Mouse (Mus musculus) liver, embryonic 14.5 days (tissue): ENCODE results near the gene Podxl. TPM values are rescaled to one million over a fixed set of nuclear protein-coding genes. Genes with fewer than 3 reads are reported as not detected.
A peak's percentile ranks its signal among the peaks of the same experiment; 100 is the strongest.

Experiments
- ATAC-seq: fragments of 200-750 bp; cut with Nextera tagmentation; 2 replicates; pipeline ENCODE4 v1.8.0; 2017; ENCODE audit warnings: moderate number of reproducible peaks, mild to moderate bottlenecking, moderate library complexity; ENCODE audit not compliant: insufficient read depth
- DNase-seq, 3 experiments: peaks; one replicate each; pipeline ENCODE4 v3.0.0-alpha.2; 2012 to 2013; ENCODE audit warnings: low read depth in 3 of 3, low spot score in 3 of 3
- H3K27ac ChIP-seq: fragments of 300-500 bp; sonication (generic); 2 replicates; pipeline ENCODE4 v1.5.1; 2014; ENCODE audit warnings: moderate library complexity, mild to moderate bottlenecking, control low read depth, inconsistent platforms
- H3K27me3 ChIP-seq: fragments of 300-500 bp; sonication (generic); 2 replicates; pipeline ENCODE4 v1.6.1; 2014; ENCODE audit warnings: mild to moderate bottlenecking, low read length, moderate library complexity; ENCODE audit not compliant: control insufficient read depth, insufficient read depth
- H3K36me3 ChIP-seq: fragments of 300-500 bp; sonication (generic); replicated peaks from 2 replicates; pipeline ENCODE4 v1.6.1; 2014; ENCODE audit warnings: low read depth; ENCODE audit not compliant: control insufficient read depth, insufficient read depth
- H3K4me1 ChIP-seq, 2 experiments: fragments of 200-500 bp in 1 of 2; fragments of 300-500 bp in 1 of 2; sonication (generic) in 1 of 2; replicated peaks; 2 replicates each; pipeline ENCODE4 v1.6.1; 2012 to 2014; ENCODE audit warnings: antibody characterized with exemption in 1 of 2, inconsistent platforms in 1 of 2, low read length in 1 of 2; ENCODE audit not compliant: control insufficient read depth in 2 of 2, insufficient read depth in 2 of 2
- H3K4me2 ChIP-seq: fragments of 300-500 bp; sonication (generic); 2 replicates; pipeline ENCODE4 v1.6.1; 2014; ENCODE audit warnings: low read depth, mild to moderate bottlenecking, control low read depth, moderate library complexity
- H3K4me3 ChIP-seq, 2 experiments: fragments of 200-500 bp in 1 of 2; fragments of 300-500 bp in 1 of 2; sonication (generic) in 1 of 2; 2 replicates each; pipeline ENCODE4 v1.5.1; 2012 to 2014; ENCODE audit warnings: low read depth in 2 of 2, low read length in 2 of 2, mild to moderate bottlenecking in 2 of 2, control low read depth in 1 of 2, inconsistent platforms in 1 of 2, moderate library complexity in 1 of 2; ENCODE audit not compliant: insufficient read depth in 1 of 2
- H3K9ac ChIP-seq: fragments of 300-500 bp; sonication (generic); replicated peaks from 2 replicates; pipeline ENCODE4 v1.6.1; 2014; ENCODE audit warnings: mild to moderate bottlenecking, control low read depth, moderate library complexity
- H3K9me3 ChIP-seq: fragments of 300-500 bp; sonication (generic); 2 replicates; pipeline ENCODE4 v1.6.1; 2016; ENCODE audit warnings: low read length, mixed read lengths; ENCODE audit not compliant: control insufficient read depth
- CTCF ChIP-seq: IDR thresholded peaks from 2 replicates; pipeline ENCODE4 v1.5.1; 2016; ENCODE audit warnings: antibody characterized with exemption, low read depth, control low read depth
- EP300 ChIP-seq: IDR thresholded peaks from 2 replicates; pipeline ENCODE4 v1.6.1; 2016; ENCODE audit warnings: antibody characterized with exemption, low read depth
- WGBS: fragments of 180-500 bp; shearing (Covaris S2); extraction: QIAGEN DNeasy Blood & Tissue Kit; methylation state at CpG from one replicate; pipeline ENCODE4 v1.1.7; 2014; ENCODE audit not compliant: insufficient replicate concordance; 5-methylcytosine and 5-hydroxymethylcytosine counted together
- polyA plus RNA-seq, 2 experiments: library from polyadenylated mRNA; depleted of rRNA in 1 of 2; stranded (reverse) in 1 of 2; unstranded in 1 of 2; fragments of >200 nt; fragmentation: Nextera tagmentation in 1 of 2; extraction: Ambion mirVana in 1 of 2; gene quantifications; 2 replicates each; pipeline versions ENCODE4 v1.2.1 to v1.2.3; 2012 to 2014

Gene Podxl
- polyA plus RNA-seq, 2 experiments: 5.0 to 8.2 TPM

DNA sequence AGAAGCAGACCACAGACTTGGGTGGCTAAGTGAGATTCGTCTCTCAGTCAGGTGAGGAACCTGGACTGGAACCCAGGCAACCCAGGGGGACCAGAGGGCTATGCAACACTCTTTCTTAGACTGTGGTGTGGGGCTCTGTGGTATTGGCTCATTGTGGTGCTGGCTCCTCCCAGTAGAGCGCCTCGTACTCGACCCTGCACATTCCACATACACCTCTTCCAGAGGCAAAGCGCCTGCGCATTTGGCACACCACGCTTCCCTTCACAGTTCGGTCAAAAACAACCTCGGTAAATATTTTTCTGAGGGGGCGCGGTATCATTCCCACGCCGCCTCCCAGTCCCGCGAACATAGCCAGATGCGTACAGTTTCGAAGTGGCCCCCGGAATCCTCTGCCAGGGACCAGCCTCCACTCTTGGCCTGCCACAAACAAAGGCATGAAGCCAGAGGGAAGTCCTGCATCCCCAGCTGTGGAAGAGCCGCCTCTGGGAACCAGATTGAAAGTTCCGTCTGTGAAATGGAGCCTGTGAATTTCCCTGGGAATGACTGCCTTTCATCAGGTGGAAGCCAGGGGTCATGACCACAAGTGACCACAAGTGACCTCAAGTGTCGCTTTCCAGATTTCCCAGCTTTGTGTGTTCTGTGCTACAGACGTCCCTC lies 12.8 kb downstream of the Podxl start:
- no peak for ATAC-seq
- Histone ChIP-seq H3K9ac (no peak overlapping the region), H3K27ac (no peak overlapping the region), H3K9me3 (no peaks in the 10 kb centered on the region), H3K27me3 (no peaks in the 10 kb centered on the region), H3K4me2 (no peak overlapping the region), H3K4me1 (no peaks in the 10 kb centered on the region), H3K4me3 (no peak overlapping the region), H3K36me3 (no peaks in the 10 kb centered on the region)
- DNase-seq: no peak
- TF ChIP-seq EP300 (no peak), CTCF (no peak)
- WGBS: 79% methylated on average over 22 of the region's 22 CpGs

- ATAC-seq (no peak), DNase-seq (no peak)
- TF ChIP-seq CTCF: no peak
- TF ChIP-seq EP300: no peak
These were observed 14.3 kb downstream of the Podxl start for GRCm38 (mm10) chr6:31549361-31550051.

GRCm38 (mm10) chr6:31544318-31544717 lies 19.5 kb downstream of the Podxl start:
- Histone ChIP-seq H3K9ac (no peak overlapping the region), H3K4me2 (no peak overlapping the region), H3K27me3 (no peaks in the 10 kb centered on the region), H3K4me3 (no peak overlapping the region), H3K27ac (no peak overlapping the region), H3K4me1 (peaks cover 0 to 8% of the 10 kb centered on the region in 2 experiments; a peak in 3 of 4 replicates), H3K36me3 (no peaks in the 10 kb centered on the region), H3K9me3 (no peaks in the 10 kb centered on the region)
- 70% methylated on average over 4 of the region's 4 CpGs for WGBS
- ATAC-seq: no peak
- TF ChIP-seq CTCF (no peak), EP300 (no peak)
- no peak for DNase-seq

More at GRCm38 (mm10) chr6:31549361-31550051, 14.3 kb downstream of the Podxl start:
- Histone ChIP-seq H3K4me3 (no peak overlapping the region), H3K4me1 (no peaks in the 10 kb centered on the region), H3K27me3 (no peaks in the 10 kb centered on the region), H3K4me2 (no peak overlapping the region), H3K9ac (no peak overlapping the region), H3K9me3 (no peaks in the 10 kb centered on the region), H3K27ac (no peak overlapping the region), H3K36me3 (no peaks in the 10 kb centered on the region)
- 65% methylated on average over 5 of the region's 5 CpGs for WGBS

GRCm38 (mm10) chr6:31540018-31540417 lies 23.8 kb downstream of the Podxl start:
- Histone ChIP-seq H3K4me2 (no peak overlapping the region), H3K9ac (no peak overlapping the region), H3K4me1 (peaks cover 14 to 26% of the 10 kb centered on the region in 2 experiments), H3K36me3 (no peaks in the 10 kb centered on the region), H3K9me3 (no peaks in the 10 kb centered on the region), H3K27me3 (no peaks in the 10 kb centered on the region), H3K4me3 (no peak overlapping the region), H3K27ac (no peak overlapping the region)
- TF ChIP-seq CTCF (no peak), EP300 (no peak)
- 50% methylated on average over 6 of the region's 6 CpGs for WGBS
- peak; percentile 66; the same call in 1 of the 2 replicates for ATAC-seq
- no peak for DNase-seq

- Histone ChIP-seq H3K27me3 (no peaks in the 10 kb centered on the region), H3K4me2 (peak overlapping the region; percentile 17; the same call in 1 of the 2 replicates), H3K4me3 (no peak overlapping the region), H3K36me3 (no peaks in the 10 kb centered on the region), H3K9me3 (no peaks in the 10 kb centered on the region), H3K4me1 (peaks cover 14 to 26% of the 10 kb centered on the region in 2 experiments), H3K27ac (no peak overlapping the region), H3K9ac (no peak overlapping the region)
- DNase-seq: peak; percentile 27 to 50 (median 28)
- peak; percentile 64 for ATAC-seq
- peak; percentile 62 for TF ChIP-seq EP300
- no peak for TF ChIP-seq CTCF
- WGBS: 8% methylated on average over 1 of the region's 1 CpGs
These were observed 25.7 kb downstream of the Podxl start for GRCm38 (mm10) chr6:31538112-31538511.
